Mouse (Mus musculus) liver (tissue): ENCODE results near the gene Sorcs1.
A peak's percentile ranks its signal among the peaks of the same experiment; 100 is the strongest.

Source experiments
- DNase-seq: peaks from one replicate; pipeline ENCODE4 v3.0.0-alpha.2; 2020; ENCODE audit warnings: mixed read lengths

Gene Sorcs1

GRCm38 (mm10) chr19:50210456-50210855, 468.0 kb downstream of the Sorcs1 start:
- DNase-seq: no peak

GRCm38 (mm10) chr19:50204341-50204740, 474.1 kb downstream of the Sorcs1 start:
- DNase-seq: no peak

- DNase-seq: no peak
Measured at GRCm38 (mm10) chr19:50196592-50196991, 481.9 kb downstream of the Sorcs1 start.

GRCm38 (mm10) chr19:50185769-50186715, 492.4 kb downstream of the Sorcs1 start:
- no peak for DNase-seq

GRCm38 (mm10) chr19:50184901-50185623, 493.4 kb downstream of the Sorcs1 start:
- peak; percentile 29 for DNase-seq

GRCm38 (mm10) chr19:50178851-50179250, 499.6 kb downstream of the Sorcs1 start:
- DNase-seq: no peak

GRCm38 (mm10) chr19:50178151-50178550, 500.3 kb downstream of the Sorcs1 start:
- no peak for DNase-seq

- DNase-seq: peak; percentile 5
Measured at GRCm38 (mm10) chr19:50171849-50172248, 506.6 kb downstream of the Sorcs1 start.

- DNase-seq: no peak
Measured at GRCm38 (mm10) chr19:50151111-50151510, 527.3 kb downstream of the Sorcs1 start.

- no peak for DNase-seq
Measured at GRCm38 (mm10) chr19:50145919-50146318, 532.5 kb downstream of the Sorcs1 start.

- DNase-seq: no peak
Measured at GRCm38 (mm10) chr19:50141853-50142252, 536.6 kb downstream of the Sorcs1 start.

GRCm38 (mm10) chr19:50134656-50135055, 543.8 kb downstream of the Sorcs1 start:
- DNase-seq: no peak

GRCm38 (mm10) chr19:50105842-50106585, 572.4 kb downstream of the Sorcs1 start:
- DNase-seq: no peak
